Mouse (Mus musculus) heart, postnatal 14 days (tissue): ENCODE results near the gene Gzmm. TPM values are rescaled to one million over a fixed set of nuclear protein-coding genes. Genes with fewer than 3 reads are reported as not detected.

Source experiments
- DNase-seq, 2 experiments: peaks; one replicate each; pipeline ENCODE4 v3.0.0; 2021 to 2022
- intact Hi-C: fragments of 180-260 bp; cut with DNase I; formaldehyde crosslinking; loops from one replicate; pipeline ENCODE4 v1.15.1; 2025
- total RNA-seq, 2 experiments: library from RNA; stranded (reverse); gene quantifications; 2 replicates each; pipeline ENCODE4 v1.2.3; 2021

Gene Gzmm
- total RNA-seq, 2 experiments from 2014 or later, result 4.5 to 5.4 TPM

- intact Hi-C loops, result no loop called here
- no peak for DNase-seq
Measured at GRCm38 (mm10) chr10:79680606-79681495, 8.0 kb upstream of the Gzmm start.

- peak; percentile 99 for DNase-seq
- intact Hi-C loops, result no loop called here
Measured at GRCm38 (mm10) chr10:79681591-79682245, 7.1 kb upstream of the Gzmm start, which contains the start of gene Cdc34. Cdc34 (plus strand) TSS chr10:79682195.

GRCm38 (mm10) chr10:79682551-79682915 is 6.3 kb upstream of the Gzmm start:
- intact Hi-C loops, result no loop called here
- no peak for DNase-seq

- intact Hi-C loops, result no loop called here
- DNase-seq, result peak; percentile 67 to 75
Measured at GRCm38 (mm10) chr10:79682916-79683582, 5.8 kb upstream of the Gzmm start.

GRCm38 (mm10) chr10:79683726-79684640 is 4.8 kb upstream of the Gzmm start:
- intact Hi-C loops, result no loop called here
- peak; percentile 55 to 58 for DNase-seq

- DNase-seq, result no peak
- intact Hi-C loops, result no loop called here
Measured at GRCm38 (mm10) chr10:79684770-79685600, 3.8 kb upstream of the Gzmm start.

GRCm38 (mm10) chr10:79686219-79686618 is 2.6 kb upstream of the Gzmm start:
- intact Hi-C loops, result no loop called here
- DNase-seq, result no peak

GRCm38 (mm10) chr10:79686691-79687090 is 2.1 kb upstream of the Gzmm start:
- intact Hi-C loops, result no loop called here
- DNase-seq, result no peak

GRCm38 (mm10) chr10:79687513-79687912 is 1.3 kb upstream of the Gzmm start:
- intact Hi-C loops, result no loop called here
- DNase-seq, result no peak

GRCm38 (mm10) chr10:79689178-79689577 is 358 bp downstream of the Gzmm start:
- intact Hi-C loops, result no loop called here
- DNase-seq, result no peak

GRCm38 (mm10) chr10:79691986-79692548 is 3.2 kb downstream of the Gzmm start:
- intact Hi-C loops, result no loop called here
- no peak for DNase-seq

GRCm38 (mm10) chr10:79693580-79694378 is 5.0 kb downstream of the Gzmm start:
- intact Hi-C loops, result no loop called here
- DNase-seq, result no peak

GRCm38 (mm10) chr10:79694379-79694655 is 5.5 kb downstream of the Gzmm start:
- DNase-seq, result no peak
- intact Hi-C loops, result no loop called here

GRCm38 (mm10) chr10:79695231-79696128 is 6.7 kb downstream of the Gzmm start:
- DNase-seq, result peak; percentile 87 to 91
- intact Hi-C loops, result loop anchor here (5.0 kb wide), 1 partner anchor 92 kb away; no protein-coding TSS in a partner anchor

GRCm38 (mm10) chr10:79696129-79696651 is 7.4 kb downstream of the Gzmm start:
- intact Hi-C loops, result loop anchor here (5.0 kb wide), 1 partner anchor 91 kb away; no protein-coding TSS in a partner anchor
- no peak for DNase-seq

- intact Hi-C loops, result loop anchor here (5.0 kb wide), 1 partner anchor 89 kb away; no protein-coding TSS in a partner anchor
- DNase-seq, result no peak
Measured at GRCm38 (mm10) chr10:79697916-79698315, 9.1 kb downstream of the Gzmm start.

- intact Hi-C loops, result loop anchor here (5.0 kb wide), 1 partner anchor 89 kb away; no protein-coding TSS in a partner anchor
- DNase-seq, result no peak
Measured at GRCm38 (mm10) chr10:79698459-79698858, 9.6 kb downstream of the Gzmm start.
